Mouse (Mus musculus): ENCODE measurements around the gene Mtnr1a.

The Mtnr1a gene

DNA sequence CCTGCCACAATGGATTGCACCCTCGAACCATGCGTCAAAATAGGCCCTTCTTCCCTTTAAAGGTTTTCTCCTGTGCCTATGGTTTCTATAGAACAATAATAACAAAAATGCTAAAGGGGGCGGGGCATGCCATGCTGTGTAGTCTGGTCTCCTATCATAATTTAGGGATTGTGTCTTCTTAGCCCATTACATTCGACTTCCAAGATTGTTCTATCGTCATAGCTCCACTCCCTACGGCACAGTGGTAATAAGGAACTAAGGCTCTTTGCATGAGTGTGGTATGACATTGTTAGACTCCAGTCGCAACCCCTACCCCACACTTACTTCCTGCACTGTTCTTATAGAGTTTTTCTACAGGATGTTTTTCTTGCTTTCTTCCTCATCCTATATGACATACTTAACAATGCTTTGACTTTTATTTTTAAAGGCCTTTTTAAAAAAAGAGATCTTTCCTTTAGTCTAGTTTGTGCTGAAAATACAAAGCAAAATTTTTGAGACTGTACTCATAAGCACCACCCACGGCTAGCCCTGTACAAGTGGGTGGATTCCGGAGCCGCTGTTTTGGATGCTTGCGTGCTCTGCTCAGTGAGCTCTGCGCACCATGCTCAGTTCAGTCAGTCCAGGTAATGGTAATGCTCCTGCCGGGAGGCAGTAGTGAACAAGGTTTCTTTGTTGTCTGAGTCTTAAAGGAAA lies 40.6 kb downstream of the Mtnr1a start:
- no peak for DNase-seq (ENCODE audit: low read depth, low spot score)

GRCm38 (mm10) chr8:45110064-45110812 lies 41.3 kb downstream of the Mtnr1a start:
- no peak for DNase-seq (ENCODE audit: low read depth, low spot score)

- no peak for DNase-seq (ENCODE audit: low read depth, low spot score)
These were observed 41.8 kb downstream of the Mtnr1a start for GRCm38 (mm10) chr8:45110813-45111104.

DNA sequence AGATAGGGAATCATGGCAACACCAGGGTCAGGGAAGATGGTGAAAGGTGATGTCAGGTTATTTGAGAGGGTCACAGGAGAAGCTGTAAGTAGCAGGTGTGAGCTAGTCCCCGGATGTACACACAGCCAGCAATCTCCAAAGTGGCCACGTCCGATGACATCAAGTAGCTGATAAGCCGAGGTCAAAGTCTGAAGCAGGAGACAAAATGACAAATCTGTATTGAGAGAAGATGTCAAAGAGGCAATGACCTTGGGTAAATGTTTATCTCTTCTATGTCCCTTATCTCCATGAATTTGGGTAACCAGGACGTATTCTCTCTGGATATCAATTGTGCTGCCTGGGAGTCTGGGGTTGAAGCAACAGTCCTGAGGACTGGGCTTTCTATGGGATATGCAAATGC lies 42.9 kb downstream of the Mtnr1a start:
- no peak for DNase-seq (ENCODE audit: low read depth, low spot score)

- DNase-seq (ENCODE audit: low read depth, low spot score): no peak
These were observed 48.7 kb downstream of the Mtnr1a start for GRCm38 (mm10) chr8:45117588-45117987.

DNA sequence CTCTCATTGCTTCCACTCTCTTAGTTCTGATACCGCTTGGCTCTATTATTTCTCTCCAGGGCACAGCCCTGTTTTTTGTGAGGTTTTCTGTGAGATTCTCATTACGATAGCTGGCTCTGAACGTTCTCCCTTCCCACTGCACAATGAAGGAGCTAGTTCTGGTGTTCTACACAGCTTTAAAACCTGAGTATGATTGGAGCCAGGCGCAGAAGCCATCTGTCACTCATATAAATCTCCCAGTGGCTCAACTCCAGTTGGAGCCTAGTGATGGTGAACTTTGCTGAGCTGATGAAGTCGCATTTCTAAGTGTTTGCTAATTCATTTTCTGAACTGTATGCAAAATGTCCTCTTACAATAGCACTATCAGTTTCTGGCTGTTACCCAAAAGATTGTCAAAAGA lies 56.7 kb downstream of the Mtnr1a start:
- DNase-seq (ENCODE audit: low read depth, low spot score): no peak

Data from c-Kit-negative CD71-positive TER-119-positive erythroid progenitor cells, embryonic 14.5 days (primary cell).